Mouse (Mus musculus) left cerebral cortex, adult 8-10 months (tissue): ENCODE measurements around the gene F8. TPM values are rescaled to one million over a fixed set of nuclear protein-coding genes. Genes with fewer than 3 reads are reported as not detected.
"Not testable (repeated sequence)": the region's sequence is repeated elsewhere in the genome, so short reads cannot be mapped to it uniquely, and the experiment has no call there.

Experiments used
- DNase-seq, 2 experiments: peaks; one replicate each; pipeline ENCODE4 v3.0.0; 2022; ENCODE audit warnings: low spot score in 2 of 2
- total RNA-seq, 4 experiments: library from RNA; stranded (reverse); gene quantifications; 2 replicates each; pipeline ENCODE4 v1.2.4; 2022

The F8 gene
- total RNA-seq, 4 experiments from 2014 or later = 2.0 to 3.0 (median 2.7) TPM

DNA sequence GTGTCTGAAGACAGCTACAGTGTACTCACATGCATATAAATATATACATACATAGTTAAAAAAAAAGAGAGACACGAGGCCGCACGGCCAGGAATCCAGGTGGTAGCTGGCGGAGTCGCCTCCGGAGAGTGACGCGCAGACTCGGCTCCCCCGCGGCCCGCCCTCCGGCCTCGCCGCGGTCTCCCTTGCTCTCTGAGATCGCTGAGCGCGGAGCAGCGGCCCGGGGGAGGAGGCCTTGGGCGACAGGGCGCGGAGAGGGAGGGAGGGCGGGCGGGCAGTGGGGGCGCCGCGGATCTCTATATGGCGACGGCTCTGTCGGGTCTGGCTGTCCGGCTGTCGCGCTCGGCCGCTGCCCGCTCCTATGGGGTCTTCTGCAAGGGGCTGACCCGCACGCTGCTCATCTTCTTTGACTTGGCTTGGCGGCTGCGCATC, 239.3 kb downstream of the F8 start:
- not testable (repeated sequence) for DNase-seq

DNA sequence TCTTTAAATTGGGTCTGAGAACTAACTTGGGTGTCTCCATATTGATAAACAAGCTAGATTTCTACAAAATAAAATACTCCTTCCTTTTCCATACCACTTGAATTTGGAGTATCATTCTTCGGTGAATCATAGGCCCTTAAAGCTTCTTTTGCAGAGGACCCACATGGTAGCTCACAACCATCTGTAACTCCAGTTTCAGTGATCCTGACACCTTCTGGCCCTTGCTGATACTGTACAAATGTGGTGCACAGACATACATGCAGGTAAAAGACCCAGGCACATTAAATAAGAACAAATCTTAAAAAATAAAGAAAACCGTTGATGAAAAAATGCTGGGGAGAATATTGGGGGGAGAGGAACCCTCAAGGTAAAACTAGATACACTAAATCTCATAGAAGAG, 244.2 kb downstream of the F8 start:
- DNase-seq = no peak

DNA sequence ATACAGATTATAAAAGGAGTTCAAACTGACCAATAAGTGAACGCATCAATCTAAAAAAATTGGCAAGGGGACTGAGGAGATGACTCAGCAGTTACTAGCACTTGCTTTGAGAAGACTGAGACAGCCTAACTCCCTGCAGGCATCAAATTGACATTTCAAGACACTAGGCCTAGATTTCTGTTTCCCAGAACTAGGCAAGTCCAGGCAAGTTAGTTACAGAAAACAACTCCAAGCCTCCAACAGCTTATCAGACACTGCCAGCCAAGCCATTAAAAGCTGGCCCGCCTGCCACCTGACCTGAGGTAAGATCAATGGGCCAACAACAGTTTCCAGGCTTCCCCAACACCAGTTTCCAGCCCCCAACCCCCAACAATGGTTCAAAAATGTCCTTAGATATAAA, 244.7 kb downstream of the F8 start:
- DNase-seq = no peak

DNA sequence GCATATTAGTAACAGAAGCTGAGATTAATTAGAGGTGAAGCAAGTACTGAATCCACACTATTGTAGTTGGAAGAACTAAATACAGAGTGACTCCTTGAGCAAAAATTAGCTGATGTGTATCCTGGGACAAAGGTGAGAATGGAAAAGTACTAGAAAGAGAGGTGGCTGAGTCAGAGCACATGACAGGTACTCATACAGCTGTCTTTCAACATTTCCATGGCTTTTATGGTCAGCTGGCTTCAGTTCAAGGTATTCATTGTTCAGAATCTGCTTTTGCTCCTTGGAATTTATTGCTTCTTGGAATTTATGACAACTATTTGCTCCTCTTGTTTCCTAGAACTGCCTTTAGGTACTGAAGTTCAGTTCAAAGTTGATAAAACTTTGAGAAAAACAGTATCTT, 245.5 kb downstream of the F8 start:
- no peak for DNase-seq

DNA sequence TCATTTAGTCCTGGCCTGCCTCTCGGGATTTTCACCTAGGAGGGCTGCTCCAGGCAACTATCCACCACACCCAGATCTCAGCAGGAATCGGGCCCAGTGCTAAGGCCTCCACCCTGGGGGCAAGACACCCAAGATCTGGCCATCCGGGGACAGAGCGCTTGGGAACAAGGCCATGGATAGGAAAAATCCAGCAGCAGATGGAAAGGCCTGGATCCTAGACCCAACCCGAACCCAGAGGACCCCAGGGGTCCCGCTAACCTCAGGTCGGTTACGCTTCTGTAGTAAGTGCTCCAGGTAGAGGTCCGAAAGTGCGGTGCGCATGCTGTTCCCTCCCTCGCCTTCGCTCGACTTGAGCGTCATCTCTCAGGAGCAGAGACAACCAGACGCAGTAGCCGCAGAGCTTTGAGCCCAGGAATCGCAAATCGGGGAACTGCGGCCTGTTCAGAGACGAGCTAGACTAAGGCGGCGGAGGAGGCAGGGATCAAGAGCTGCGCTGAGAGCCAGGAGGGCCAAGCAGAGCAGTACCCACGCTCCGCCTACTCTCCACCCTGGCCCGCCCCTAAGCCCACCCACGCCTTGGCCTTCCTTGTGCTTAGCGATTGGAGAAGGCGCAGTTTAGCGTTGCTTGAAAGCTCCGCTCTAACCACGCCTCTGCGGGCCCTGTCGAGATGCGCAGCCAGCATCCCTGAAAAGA, 251.8 kb downstream of the F8 start, which contains the start of gene Mpp1:
TSS of gene Mpp1 (minus strand) at position 550 of the 694 bp plus-strand sequence.
- DNase-seq = peak; percentile 43 to 54

DNA sequence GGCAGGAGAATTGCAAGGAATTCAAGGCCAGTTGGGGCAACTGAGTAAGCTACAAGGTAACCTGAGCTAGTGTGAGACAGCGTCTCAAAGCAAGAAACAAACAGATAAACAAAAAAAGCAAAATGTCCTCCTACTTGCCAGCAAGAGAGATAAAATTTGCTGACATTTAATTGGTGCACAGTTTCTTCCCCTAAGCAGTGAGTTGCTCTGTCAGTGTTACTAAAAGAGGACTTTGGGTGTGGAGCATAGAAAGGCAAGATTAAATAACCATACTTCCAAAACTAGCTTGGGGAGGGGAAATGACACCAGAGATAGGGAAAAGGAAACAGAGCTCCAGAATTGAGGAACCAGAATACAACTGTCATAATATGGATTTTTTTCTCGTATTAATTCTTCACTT, 252.9 kb downstream of the F8 start:
- no peak for DNase-seq

DNA sequence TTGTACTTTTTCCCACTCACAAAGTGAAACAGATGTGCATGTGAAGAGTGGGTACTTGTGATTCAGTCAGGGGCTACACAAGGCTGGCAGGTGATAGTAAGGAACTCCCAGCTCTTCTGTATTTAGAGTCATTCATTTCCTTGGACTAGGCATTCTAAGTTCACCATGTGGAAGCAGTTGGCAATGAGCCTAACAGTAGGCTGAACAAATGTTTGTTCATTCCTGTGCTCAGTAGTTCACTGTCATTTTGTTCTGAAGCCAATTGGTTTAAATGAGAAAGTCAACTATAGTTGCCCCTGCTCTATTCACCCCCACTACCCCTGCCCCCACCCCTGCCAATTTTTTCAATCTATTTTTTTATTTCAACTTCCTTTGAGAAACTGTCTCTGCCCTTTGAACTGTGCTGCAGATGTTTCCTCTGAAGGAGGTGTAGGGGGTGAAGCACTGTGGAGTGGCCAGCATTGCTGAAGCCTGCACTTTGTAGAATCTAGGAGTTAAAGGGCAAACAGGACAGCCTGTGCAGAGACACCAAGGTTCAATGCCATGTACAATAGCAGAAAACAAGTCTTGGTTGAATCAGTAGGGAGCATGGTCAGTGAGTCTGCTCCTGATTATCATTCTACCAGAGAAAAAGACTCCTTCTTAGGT, 254.0 kb downstream of the F8 start:
- DNase-seq = no peak

DNA sequence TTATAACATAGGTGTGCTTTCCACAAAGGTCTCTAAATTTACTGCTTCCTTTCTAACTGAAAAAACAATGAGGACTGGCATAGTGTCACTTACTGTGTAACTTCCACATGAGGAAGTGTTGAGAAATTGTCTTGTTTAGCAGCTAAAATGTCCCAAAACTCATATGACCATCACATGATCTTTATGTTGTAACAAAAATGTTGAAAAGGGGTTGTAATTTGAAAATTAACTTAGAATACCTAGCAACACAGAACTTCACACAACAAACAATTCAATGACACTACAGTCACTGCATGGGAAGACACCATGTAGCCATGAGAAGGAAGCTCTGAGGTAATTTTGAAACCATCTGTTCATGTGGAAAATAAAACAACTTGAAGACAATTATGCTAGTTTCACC, 255.5 kb downstream of the F8 start:
- DNase-seq = no peak

DNA sequence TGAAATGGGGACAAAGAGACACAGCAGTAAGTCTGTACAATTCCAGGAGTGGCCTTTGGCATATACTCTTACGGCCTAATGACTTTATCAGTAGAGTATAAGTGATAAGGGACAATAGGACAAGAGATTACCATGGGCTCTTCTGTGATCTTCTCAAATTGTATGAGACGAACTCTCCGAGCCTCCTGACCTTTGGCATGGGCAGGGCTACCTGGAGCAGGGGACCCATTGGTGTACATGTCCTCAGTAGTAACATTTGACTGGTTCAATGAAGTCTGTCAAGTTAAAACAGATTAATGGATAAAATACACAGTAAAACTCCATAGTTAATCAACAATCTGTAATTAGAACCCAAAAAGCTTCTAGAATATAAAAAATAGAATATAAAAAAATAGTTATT, 256.8 kb downstream of the F8 start:
- no peak for DNase-seq

Other genes starting within 250 kb of the F8 start
- gene Smim9, start 218.8 kb downstream of the F8 start, total RNA-seq = not detected
- 10 to 100 TPM; 59.6 to 69.1 (median 62.8) TPM for gene Fundc2, start 216 bp downstream of the F8 start, total RNA-seq
- gene Cmc4, start 34.0 kb upstream of the F8 start, total RNA-seq = 10 to 100 TPM in 3 of 4 experiments, 1 to 10 TPM in 1; 9.2 to 14.2 (median 11.5) TPM
- 1 to 10 TPM; 7.4 to 8.0 (median 7.8) TPM for gene Mtcp1, start 34.0 kb upstream of the F8 start, total RNA-seq
- gene Brcc3, start 34.0 kb upstream of the F8 start, total RNA-seq = 10 to 100 TPM; 32.7 to 38.7 (median 37.5) TPM
- gene Vbp1, start 131.7 kb upstream of the F8 start, total RNA-seq = 10 to 100 TPM; 66.0 to 69.9 (median 67.9) TPM
- gene Rab39b, start 195.6 kb upstream of the F8 start, total RNA-seq = 10 to 100 TPM; 34.0 to 44.0 (median 36.2) TPM